ENCODE assay signal across 8 mouse cellular contexts in genomic region chr11:23256194-23256802, GRCm38 (mm10). TPM values are rescaled to one million over a fixed set of nuclear protein-coding genes. Genes with fewer than 3 reads are reported as not detected.
DNase-seq lines count a peak whose midpoint lies in the region; ATAC-seq and TF ChIP-seq lines count a peak whose summit lies in the region.

No protein-coding gene starts in this region.

- peak overlapping the region; percentile 99 for H3K4me3 ChIP-seq in heart, embryonic 14.5 days (ENCODE audit: control insufficient read depth in 1 of 2, insufficient read depth in 1 of 2, low read depth in 1 of 2, low read length in 2 of 2)
- peak overlapping the region; percentile 70 for H3K4me3 ChIP-seq in bone marrow, adult 2 months (replicated peaks; ENCODE audit: control insufficient read depth, low read depth, low read length)
- peak overlapping the region; percentile 95 for H3K4me3 ChIP-seq in hindbrain, embryonic 14.5 days (replicated peaks; ENCODE audit: low read length)
- peak overlapping the region; percentile 97 for H3K4me3 ChIP-seq in midbrain, embryonic 10.5 days

- H3K27ac ChIP-seq in heart, embryonic 14.5 days (replicated peaks in 1 of 2; ENCODE audit: control insufficient read depth in 1 of 2, insufficient read depth in 1 of 2, low read depth in 2 of 2, low read length in 2 of 2) = peak overlapping the region; percentile 99 to 100
- H3K27ac ChIP-seq in bone marrow, adult 2 months (ENCODE audit: control insufficient read depth, insufficient read depth, low read depth, low read length, poor library complexity) = peak overlapping the region; percentile 89
- peak overlapping the region; percentile 100 for H3K27ac ChIP-seq in hindbrain, embryonic 14.5 days
- peak overlapping the region; percentile 100 for H3K27ac ChIP-seq in midbrain, embryonic 10.5 days (replicated peaks)

- no peaks in the 10 kb centered on the region for H3K27me3 ChIP-seq in heart, embryonic 14.5 days (ENCODE audit: control insufficient read depth, insufficient read depth, low read length)
- H3K27me3 ChIP-seq in hindbrain, embryonic 14.5 days (ENCODE audit: control insufficient read depth, insufficient read depth, low read length) = no peaks in the 10 kb centered on the region
- no peaks in the 10 kb centered on the region for H3K27me3 ChIP-seq in midbrain, embryonic 10.5 days (ENCODE audit: low read depth, poor library complexity, severe bottlenecking)

- WGBS in heart, embryonic 14.5 days = 2% methylated on average over 39 of the region's 51 CpGs
- WGBS in bone marrow, adult 2 months = 1% methylated on average over 50 of the region's 51 CpGs
- WGBS in hindbrain, embryonic 14.5 days = under 1% methylated on average over 48 of the region's 51 CpGs
- under 1% methylated on average over 50 of the region's 51 CpGs for WGBS in midbrain, embryonic 10.5 days

- H3K4me2 ChIP-seq in heart, embryonic 14.5 days (ENCODE audit: low read length) = peak overlapping the region; percentile 88
- H3K4me2 ChIP-seq in hindbrain, embryonic 14.5 days (replicated peaks) = peak overlapping the region; percentile 96

- no peak for TF ChIP-seq CTCF in bone marrow, adult 2 months (IDR thresholded peaks at IDR 0.05; ENCODE audit: control insufficient read depth, insufficient read depth, low read length)

- peak overlapping the region; percentile 100 for H3K9ac ChIP-seq in heart, embryonic 14.5 days (ENCODE audit: low read length)
- peak overlapping the region; percentile 99 for H3K9ac ChIP-seq in hindbrain, embryonic 14.5 days

- TF ChIP-seq POLR2A in bone marrow, adult 2 months (IDR thresholded peaks at IDR 0.05; ENCODE audit: borderline replicate concordance, control insufficient read depth, low read depth, low read length) = no peak

- ATAC-seq in heart, embryonic 14.5 days (ENCODE audit: insufficient number of reproducible peaks, insufficient read depth, low FRiP score, low read depth) = peak; percentile 10; the same call in 1 of the 2 replicates
- ATAC-seq in hindbrain, embryonic 14.5 days (ENCODE audit: low FRiP score) = no peak; the same call in 1 of the 2 replicates

- DNase-seq in heart, adult 11 months = no peak
- peak; percentile 38 for DNase-seq in hindbrain, embryonic 14.5 days (ENCODE audit: low spot score)
- no peak for DNase-seq in midbrain, embryonic 10.5 days (ENCODE audit: low spot score)
- no peak for DNase-seq in natural killer cell, adult 2 months (ENCODE audit: low spot score in 2 of 2)
- DNase-seq in layer of hippocampus, postnatal 14 days (ENCODE audit: low spot score in 2 of 2) = no peak
- no peak for DNase-seq in layer of hippocampus, postnatal 36 days

- no peaks in the 10 kb centered on the region for H3K36me3 ChIP-seq in heart, embryonic 14.5 days (ENCODE audit: control insufficient read depth, insufficient read depth, low read length)
- no peaks in the 10 kb centered on the region for H3K36me3 ChIP-seq in hindbrain, embryonic 14.5 days (replicated peaks; ENCODE audit: control insufficient read depth, insufficient read depth)
- peaks cover 24% of the 10 kb centered on the region for H3K36me3 ChIP-seq in midbrain, embryonic 10.5 days

- H3K4me1 ChIP-seq in heart, embryonic 14.5 days (ENCODE audit: control insufficient read depth in 2 of 2, insufficient read depth in 2 of 2, low read length in 2 of 2) = peaks cover 3 to 26% of the 10 kb centered on the region in 2 experiments
- no peaks in the 10 kb centered on the region; the same call in 1 of the 2 replicates for H3K4me1 ChIP-seq in bone marrow, adult 2 months (ENCODE audit: control insufficient read depth, insufficient read depth, low read length)
- H3K4me1 ChIP-seq in hindbrain, embryonic 14.5 days (replicated peaks; ENCODE audit: control insufficient read depth, insufficient read depth, low read length) = peaks cover 27% of the 10 kb centered on the region
- H3K4me1 ChIP-seq in midbrain, embryonic 10.5 days = peaks cover 35% of the 10 kb centered on the region

- H3K9me3 ChIP-seq in heart, embryonic 14.5 days (ENCODE audit: control insufficient read depth, low read length) = no peaks in the 10 kb centered on the region
- H3K9me3 ChIP-seq in hindbrain, embryonic 14.5 days (ENCODE audit: control insufficient read depth, low read length) = no peaks in the 10 kb centered on the region
- H3K9me3 ChIP-seq in midbrain, embryonic 10.5 days (replicated peaks) = no peaks in the 10 kb centered on the region

RNA-seq across cellular contexts. Expression of gene Xpo1, which starts 0.5 kb away (rescaled TPM):
- polyA plus RNA-seq in heart, embryonic 14.5 days (2014; fragmentation: Nextera tagmentation; extraction: Ambion mirVana) = 64.5 and 71.0 TPM in 2 replicates
- polyA plus RNA-seq in bone marrow, adult 2 months (2011; ENCODE audit: insufficient read depth, insufficient read length, low replicate concordance, missing spikeins) = 60.6 and 77.8 TPM in 2 replicates
- 90.7 and 94.9 TPM in 2 replicates for polyA plus RNA-seq in hindbrain, embryonic 14.5 days (2014; fragmentation: Nextera tagmentation; extraction: Ambion mirVana)
- 128 and 131 TPM in 2 replicates for polyA plus RNA-seq in midbrain, embryonic 10.5 days (2016; fragmentation: Nextera tagmentation; extraction: Ambion mirVana)
- 10 to 100 TPM; 68.2 to 68.8 TPM for total RNA-seq in layer of hippocampus, postnatal 14 days (2021)
- 10 to 100 TPM; 72.4 to 75.6 TPM for total RNA-seq in layer of hippocampus, postnatal 36 days (2021)

RNA-seq across cellular contexts. Expression of gene Usp34, which starts 50.4 kb away (rescaled TPM):
- polyA plus RNA-seq in heart, embryonic 14.5 days (2014; fragmentation: Nextera tagmentation; extraction: Ambion mirVana) = 23.3 and 24.0 TPM in 2 replicates
- 14.6 and 23.5 TPM in 2 replicates for polyA plus RNA-seq in bone marrow, adult 2 months (2011; ENCODE audit: insufficient read depth, insufficient read length, low replicate concordance, missing spikeins)
- 46.5 and 48.9 TPM in 2 replicates for polyA plus RNA-seq in hindbrain, embryonic 14.5 days (2014; fragmentation: Nextera tagmentation; extraction: Ambion mirVana)
- polyA plus RNA-seq in midbrain, embryonic 10.5 days (2016; fragmentation: Nextera tagmentation; extraction: Ambion mirVana) = 19.6 and 22.0 TPM in 2 replicates
- 100 to 1,000 TPM; 106 to 114 TPM for total RNA-seq in layer of hippocampus, postnatal 14 days (2021)
- 10 to 100 TPM; 81.6 to 88.3 TPM for total RNA-seq in layer of hippocampus, postnatal 36 days (2021)
